Mouse (Mus musculus) forebrain, embryonic 10.5 days (tissue): ENCODE results near the gene Pibf1. TPM values are rescaled to one million over a fixed set of nuclear protein-coding genes. Genes with fewer than 3 reads are reported as not detected.

Experiments
- DNase-seq: peaks from one replicate; pipeline ENCODE4 v3.0.0-alpha.2; 2017; ENCODE audit warnings: low spot score; ENCODE audit errors: extremely low spot score
- H3K27ac ChIP-seq: fragments of 300-500 bp; sonication (generic); 2 replicates; pipeline ENCODE4 v1.5.1; 2016; ENCODE audit warnings: mild to moderate bottlenecking
- H3K27me3 ChIP-seq: fragments of 300-500 bp; sonication (generic); 2 replicates; pipeline ENCODE4 v1.6.1; 2016; ENCODE audit warnings: mild to moderate bottlenecking; ENCODE audit not compliant: poor library complexity, severe bottlenecking
- H3K36me3 ChIP-seq: fragments of 300-500 bp; sonication (generic); replicated peaks from 2 replicates; pipeline ENCODE4 v1.6.1; 2016; ENCODE audit warnings: mild to moderate bottlenecking, moderate library complexity
- H3K4me1 ChIP-seq: fragments of 300-500 bp; sonication (generic); 2 replicates; pipeline ENCODE4 v1.6.1; 2016
- H3K4me3 ChIP-seq: fragments of 300-500 bp; sonication (generic); 2 replicates; pipeline ENCODE4 v1.5.1; 2016; ENCODE audit warnings: mild to moderate bottlenecking, moderate library complexity
- H3K9me3 ChIP-seq: fragments of 300-500 bp; sonication (generic); 2 replicates; pipeline ENCODE4 v1.6.1; 2016; ENCODE audit warnings: mild to moderate bottlenecking, moderate library complexity
- WGBS: fragments of 180-500 bp; shearing (Covaris S2); methylation state at CpG from one replicate; pipeline ENCODE4 v1.1.7; 2016; 5-methylcytosine and 5-hydroxymethylcytosine counted together
- polyA plus RNA-seq: library from polyadenylated mRNA; unstranded; fragments of >200 nt; fragmentation: Nextera tagmentation; extraction: Ambion mirVana; gene quantifications from 2 replicates; pipeline ENCODE4 v1.2.1, GENCODE M21; 2016

Gene Pibf1
- polyA plus RNA-seq, 1 experiment from 2014 or later, result 22.1 TPM

- Histone ChIP-seq H3K36me3 (peaks cover 25% of the 10 kb centered on the region), H3K27me3 (no peaks in the 10 kb centered on the region), H3K9me3 (no peaks in the 10 kb centered on the region), H3K4me3 (no peak overlapping the region), H3K4me1 (no peaks in the 10 kb centered on the region), H3K27ac (no peak overlapping the region)
- 88% methylated on average over 6 of the region's 6 CpGs for WGBS
- DNase-seq, result no peak
Measured at GRCm38 (mm10) chr14:99159940-99160339, 60.7 kb downstream of the Pibf1 start.

GRCm38 (mm10) chr14:99163051-99163450 is 63.8 kb downstream of the Pibf1 start:
- no peaks in the 10 kb centered on the region for H3K4me1 ChIP-seq
- no peak overlapping the region for H3K27ac ChIP-seq
- peaks cover 15% of the 10 kb centered on the region for H3K36me3 ChIP-seq
- H3K4me3 ChIP-seq, result no peak overlapping the region
- DNase-seq, result no peak
- no peaks in the 10 kb centered on the region for H3K27me3 ChIP-seq
- 92% methylated on average over 3 of the region's 3 CpGs for WGBS
- H3K9me3 ChIP-seq, result no peaks in the 10 kb centered on the region

- Histone ChIP-seq H3K4me3 (no peak overlapping the region), H3K27ac (no peak overlapping the region), H3K9me3 (no peaks in the 10 kb centered on the region), H3K27me3 (no peaks in the 10 kb centered on the region), H3K4me1 (no peaks in the 10 kb centered on the region), H3K36me3 (0 out of 2 replicates have a peak, but pooled peaks cover 2% of the 10 kb centered on the region)
- DNase-seq, result no peak
- WGBS, result 89% methylated on average over 4 of the region's 4 CpGs
Measured at GRCm38 (mm10) chr14:99174138-99174745, 75.0 kb downstream of the Pibf1 start.

DNA sequence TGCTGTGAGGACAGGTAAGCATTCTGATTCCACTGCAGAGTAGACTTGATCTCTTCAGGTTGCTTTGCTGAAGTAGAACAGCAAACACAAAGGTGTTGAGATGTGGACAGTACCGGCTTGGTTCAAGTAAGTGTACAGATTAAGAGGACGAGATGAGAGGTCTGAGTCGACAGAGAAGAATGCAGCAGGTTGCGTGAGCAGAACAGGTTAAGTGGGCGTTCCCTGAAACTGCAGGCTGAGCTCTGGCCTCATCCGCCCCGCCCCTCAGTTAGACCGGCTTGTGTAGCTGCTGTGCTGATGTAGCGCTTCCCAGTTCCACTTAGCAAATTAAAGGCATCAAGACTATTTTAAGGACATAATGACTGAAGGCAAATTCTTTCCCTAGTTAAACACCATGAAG is 77.3 kb downstream of the Pibf1 start:
- H3K4me1 ChIP-seq, result no peaks in the 10 kb centered on the region
- H3K27me3 ChIP-seq, result no peaks in the 10 kb centered on the region
- no peaks in the 10 kb centered on the region for H3K9me3 ChIP-seq
- H3K36me3 ChIP-seq, result peaks cover 17% of the 10 kb centered on the region
- 46% methylated on average over 9 of the region's 9 CpGs for WGBS
- no peak overlapping the region for H3K4me3 ChIP-seq
- DNase-seq, result no peak
- no peak overlapping the region for H3K27ac ChIP-seq

GRCm38 (mm10) chr14:99190153-99190790 is 91.0 kb downstream of the Pibf1 start:
- WGBS, result 95% methylated on average over 5 of the region's 5 CpGs
- Histone ChIP-seq H3K27ac (no peak overlapping the region), H3K4me1 (no peaks in the 10 kb centered on the region), H3K36me3 (peaks cover 11% of the 10 kb centered on the region), H3K27me3 (no peaks in the 10 kb centered on the region), H3K4me3 (no peak overlapping the region), H3K9me3 (no peaks in the 10 kb centered on the region)
- DNase-seq, result no peak

GRCm38 (mm10) chr14:99205865-99206264 is 106.6 kb downstream of the Pibf1 start:
- Histone ChIP-seq H3K4me3 (no peak overlapping the region), H3K36me3 (peaks cover 18% of the 10 kb centered on the region), H3K9me3 (no peaks in the 10 kb centered on the region), H3K27ac (no peak overlapping the region), H3K27me3 (no peaks in the 10 kb centered on the region), H3K4me1 (no peaks in the 10 kb centered on the region)
- WGBS, result 93% methylated on average over 2 of the region's 2 CpGs
- DNase-seq, result no peak

DNA sequence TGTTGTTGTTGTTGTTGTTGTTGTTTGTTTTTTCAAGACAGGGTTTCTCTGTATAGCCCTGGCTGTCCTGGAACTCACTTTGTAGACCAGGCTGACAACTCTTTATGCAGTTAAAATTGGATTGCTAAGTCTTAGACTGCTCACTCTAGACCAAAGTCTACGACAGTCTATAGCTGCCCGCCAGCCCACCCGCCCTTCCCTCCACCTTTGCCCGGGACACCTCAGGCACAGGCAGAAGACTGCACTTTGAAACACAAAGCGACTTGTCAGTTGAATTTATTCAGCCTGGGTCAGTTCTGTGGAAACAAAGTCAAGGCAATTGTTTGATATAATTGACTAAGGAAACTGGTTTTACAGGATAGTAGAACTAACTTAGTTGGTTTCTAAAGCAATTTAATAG is 107.4 kb downstream of the Pibf1 start:
- WGBS, result 94% methylated on average over 5 of the region's 5 CpGs
- Histone ChIP-seq H3K4me3 (no peak overlapping the region), H3K9me3 (no peaks in the 10 kb centered on the region)

GRCm38 (mm10) chr14:99210431-99210830 is 111.2 kb downstream of the Pibf1 start:
- no peak for DNase-seq
- peaks cover 24% of the 10 kb centered on the region for H3K36me3 ChIP-seq
- no peak overlapping the region for H3K27ac ChIP-seq
- 87% methylated on average over 5 of the region's 5 CpGs for WGBS
- H3K4me3 ChIP-seq, result no peak overlapping the region
- no peaks in the 10 kb centered on the region for H3K4me1 ChIP-seq
- H3K27me3 ChIP-seq, result no peaks in the 10 kb centered on the region
- H3K9me3 ChIP-seq, result no peaks in the 10 kb centered on the region

More for the DNA sequence above, 107.4 kb downstream of the Pibf1 start:
- Histone ChIP-seq H3K27ac (no peak overlapping the region), H3K36me3 (peaks cover 21% of the 10 kb centered on the region), H3K27me3 (no peaks in the 10 kb centered on the region), H3K4me1 (no peaks in the 10 kb centered on the region)
- DNase-seq, result no peak

GRCm38 (mm10) chr14:99218396-99219012 is 119.3 kb downstream of the Pibf1 start:
- H3K9me3 ChIP-seq, result no peaks in the 10 kb centered on the region
- H3K27me3 ChIP-seq, result no peaks in the 10 kb centered on the region
- peaks cover 8% of the 10 kb centered on the region for H3K4me1 ChIP-seq
- WGBS, result 90% methylated on average over 7 of the region's 7 CpGs
- DNase-seq, result no peak
- H3K36me3 ChIP-seq, result peaks cover 20% of the 10 kb centered on the region
- H3K27ac ChIP-seq, result no peak overlapping the region
- no peak overlapping the region for H3K4me3 ChIP-seq

- H3K36me3 ChIP-seq, result peaks cover 15% of the 10 kb centered on the region
- no peak overlapping the region for H3K27ac ChIP-seq
- no peaks in the 10 kb centered on the region for H3K27me3 ChIP-seq
- no peak overlapping the region for H3K4me3 ChIP-seq
- peaks cover 8% of the 10 kb centered on the region for H3K4me1 ChIP-seq
- WGBS, result 15% methylated on average over 9 of the region's 9 CpGs
- no peaks in the 10 kb centered on the region for H3K9me3 ChIP-seq
- DNase-seq, result no peak
Measured at GRCm38 (mm10) chr14:99219757-99220171, 120.5 kb downstream of the Pibf1 start.

DNA sequence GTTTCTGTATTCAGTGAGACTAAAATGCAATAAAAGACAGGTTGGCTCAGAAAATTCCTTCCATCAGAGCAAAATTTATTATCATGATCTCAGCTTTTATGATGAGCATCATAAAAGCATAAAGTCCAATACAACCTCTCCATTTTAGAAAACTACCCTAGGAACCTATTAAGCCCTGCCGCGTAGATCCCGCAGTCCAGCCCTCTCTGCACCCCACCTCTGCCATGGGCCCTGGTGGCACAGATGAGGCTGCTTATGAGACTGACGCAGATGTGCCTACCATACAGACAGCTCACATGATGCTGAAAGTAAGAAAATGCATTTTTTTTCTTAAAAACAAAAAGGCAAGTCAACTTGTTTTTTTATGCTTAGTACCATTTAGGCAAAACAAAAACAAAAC is 126.7 kb downstream of the Pibf1 start:
- no peak for DNase-seq

GRCm38 (mm10) chr14:99229071-99229780 is 130.0 kb downstream of the Pibf1 start:
- no peaks in the 10 kb centered on the region for H3K9me3 ChIP-seq
- 93% methylated on average over 11 of the region's 11 CpGs for WGBS
- peaks cover 7% of the 10 kb centered on the region for H3K36me3 ChIP-seq
- H3K27ac ChIP-seq, result no peak overlapping the region
- no peak for DNase-seq
- H3K27me3 ChIP-seq, result no peaks in the 10 kb centered on the region
- H3K4me3 ChIP-seq, result no peak overlapping the region
- no peaks in the 10 kb centered on the region for H3K4me1 ChIP-seq

More for the DNA sequence above, 126.7 kb downstream of the Pibf1 start:
- H3K36me3 ChIP-seq, result no peaks in the 10 kb centered on the region
- WGBS, result 98% methylated on average over 4 of the region's 4 CpGs
- no peaks in the 10 kb centered on the region for H3K9me3 ChIP-seq
- H3K27me3 ChIP-seq, result no peaks in the 10 kb centered on the region
- H3K4me1 ChIP-seq, result no peaks in the 10 kb centered on the region
- H3K27ac ChIP-seq, result no peak overlapping the region
- no peak overlapping the region for H3K4me3 ChIP-seq

GRCm38 (mm10) chr14:99233056-99233455 is 133.8 kb downstream of the Pibf1 start:
- H3K9me3 ChIP-seq, result no peaks in the 10 kb centered on the region
- H3K27ac ChIP-seq, result no peak overlapping the region
- no peak for DNase-seq
- peaks cover 7% of the 10 kb centered on the region for H3K36me3 ChIP-seq
- H3K4me3 ChIP-seq, result no peak overlapping the region
- 94% methylated on average over 3 of the region's 3 CpGs for WGBS
- no peaks in the 10 kb centered on the region for H3K4me1 ChIP-seq
- H3K27me3 ChIP-seq, result no peaks in the 10 kb centered on the region
